Mouse (Mus musculus) NIH3T3 (cell line): ENCODE measurements around the gene Leng1.
"Not testable (repeated sequence)": the region's sequence is repeated elsewhere in the genome, so short reads cannot be mapped to it uniquely, and the experiment has no call there.

Experiments
- DNase-seq: peaks from one replicate; pipeline ENCODE4 v3.0.0-alpha.2; 2012; ENCODE audit warnings: low read depth

The Leng1 gene

GRCm38 (mm10) chr7:3665215-3666114, at the start of gene Leng1:
Gene Leng1, minus strand, starts transcription at chr7:3665840.
- peak; percentile 100 for DNase-seq

- no peak for DNase-seq
Measured at GRCm38 (mm10) chr7:3715249-3715648, 49.6 kb upstream of the Leng1 start.

DNA sequence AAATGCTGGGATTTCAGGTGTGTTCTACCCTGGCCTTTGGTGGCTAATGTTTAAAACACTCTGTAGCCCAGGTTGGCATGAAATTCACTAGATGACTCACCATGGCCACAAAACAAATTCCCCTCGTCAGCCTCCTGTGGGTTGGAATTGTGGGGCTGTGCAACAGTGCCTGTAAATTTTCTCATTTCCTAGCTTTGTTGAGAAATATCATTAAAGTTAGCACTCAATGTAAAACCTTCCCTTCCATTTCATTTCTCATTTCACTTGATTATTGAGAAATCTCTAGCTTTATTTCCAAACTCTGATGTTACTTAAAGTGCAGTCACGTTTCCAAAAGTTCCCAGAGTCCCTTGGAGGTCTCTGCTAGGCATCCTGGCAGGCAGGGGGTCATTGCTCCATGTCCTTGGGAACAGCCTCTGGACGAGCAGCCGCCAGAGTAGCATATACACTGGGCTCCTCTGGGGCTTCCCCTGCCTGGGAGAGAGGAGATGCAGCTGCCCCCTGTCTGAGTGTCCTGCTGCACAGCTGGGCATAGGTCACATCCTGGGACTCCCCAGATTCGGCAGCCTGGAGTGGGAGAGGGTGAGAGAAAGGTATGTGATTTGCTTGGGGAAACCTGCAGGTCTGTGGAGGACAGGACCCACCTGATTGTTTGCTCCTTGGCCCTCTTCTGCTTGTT, 46.8 kb upstream of the Leng1 start:
- DNase-seq = no peak

DNA sequence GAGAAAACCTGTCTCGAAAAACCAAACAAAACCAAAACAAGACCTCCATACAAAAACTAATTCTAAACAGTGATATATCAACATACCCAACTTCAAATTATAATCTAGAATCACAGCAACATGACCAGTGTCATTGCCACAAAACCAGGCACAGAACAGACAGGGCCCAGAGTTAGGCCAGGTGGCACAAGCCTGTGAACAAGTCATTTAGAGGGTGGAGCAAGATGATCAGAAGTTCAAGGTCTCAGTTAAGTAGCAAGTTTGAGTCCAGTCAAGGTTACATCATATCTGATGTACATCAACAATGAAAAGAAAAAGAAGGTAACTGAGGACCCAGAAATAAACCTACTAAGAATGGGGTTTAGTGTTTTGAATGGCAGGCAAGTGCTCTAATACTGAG, 43.4 kb upstream of the Leng1 start:
- no peak for DNase-seq

GRCm38 (mm10) chr7:3708447-3708980, 42.9 kb upstream of the Leng1 start:
- DNase-seq = not testable (repeated sequence)

GRCm38 (mm10) chr7:3707568-3708413, 42.2 kb upstream of the Leng1 start:
- peak; percentile 37 for DNase-seq

- DNase-seq = peak; percentile 25
Measured at GRCm38 (mm10) chr7:3707027-3707426, 41.4 kb upstream of the Leng1 start.

- DNase-seq = peak; percentile 54
Measured at GRCm38 (mm10) chr7:3706343-3706934, 40.8 kb upstream of the Leng1 start.

- DNase-seq = no peak
Measured at GRCm38 (mm10) chr7:3705911-3706310, 40.3 kb upstream of the Leng1 start.

- DNase-seq = not testable (repeated sequence)
Measured at GRCm38 (mm10) chr7:3705461-3705860, 39.8 kb upstream of the Leng1 start.

DNA sequence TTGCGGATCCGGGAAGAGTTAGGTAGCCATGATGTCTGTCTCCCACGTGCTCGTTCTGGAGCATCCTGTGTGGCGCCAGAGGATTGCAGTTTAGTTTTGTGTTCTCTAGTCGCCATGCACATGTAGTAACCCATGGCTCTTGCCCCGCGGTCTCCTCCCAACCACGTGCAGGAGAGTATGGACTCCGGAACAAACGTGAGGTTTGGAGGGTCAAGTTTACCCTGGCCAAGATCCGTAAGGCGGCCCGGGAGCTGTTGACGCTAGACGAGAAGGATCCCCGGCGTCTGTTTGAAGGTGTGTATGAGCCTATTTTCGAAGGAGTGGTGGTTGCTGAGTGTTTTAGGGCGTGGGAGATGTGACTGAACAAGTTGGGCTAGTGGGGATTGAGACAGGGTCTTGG, 38.8 kb upstream of the Leng1 start:
- peak; percentile 71 for DNase-seq

DNA sequence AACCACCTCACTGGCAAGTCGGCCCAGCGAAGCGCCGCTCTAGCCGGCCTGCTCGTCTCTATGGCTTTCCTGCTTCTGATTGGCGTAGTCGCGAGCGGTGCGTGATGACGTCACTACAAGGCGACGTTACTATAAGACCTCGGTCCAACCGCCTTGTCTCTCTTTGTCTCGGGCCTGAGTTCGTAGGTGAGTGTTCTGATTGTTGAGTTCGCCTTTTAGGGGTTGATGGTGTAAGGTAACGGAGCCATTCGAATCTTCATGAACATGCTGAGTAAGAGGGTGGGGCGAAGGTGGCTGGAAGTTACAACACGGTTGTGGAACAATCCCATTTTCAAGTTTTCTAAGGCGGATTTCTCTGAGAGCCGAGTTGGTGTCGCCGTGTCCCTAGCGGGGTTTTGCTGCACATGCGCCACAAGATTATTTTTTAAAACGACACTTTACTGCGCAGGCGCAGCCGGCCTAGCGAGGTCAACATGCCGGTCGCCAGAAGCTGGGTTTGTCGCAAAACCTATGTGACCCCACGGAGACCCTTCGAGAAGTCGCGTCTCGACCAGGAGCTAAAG, 38.3 kb upstream of the Leng1 start, which contains the start of gene Rps9:
TSS of gene Rps9 (plus strand) at position 115 of the 563 bp plus-strand sequence.
- peak; percentile 98 for DNase-seq

GRCm38 (mm10) chr7:3703148-3703878, 37.7 kb upstream of the Leng1 start:
- DNase-seq = no peak

- no peak for DNase-seq
Measured at GRCm38 (mm10) chr7:3698471-3698870, 32.8 kb upstream of the Leng1 start.

DNA sequence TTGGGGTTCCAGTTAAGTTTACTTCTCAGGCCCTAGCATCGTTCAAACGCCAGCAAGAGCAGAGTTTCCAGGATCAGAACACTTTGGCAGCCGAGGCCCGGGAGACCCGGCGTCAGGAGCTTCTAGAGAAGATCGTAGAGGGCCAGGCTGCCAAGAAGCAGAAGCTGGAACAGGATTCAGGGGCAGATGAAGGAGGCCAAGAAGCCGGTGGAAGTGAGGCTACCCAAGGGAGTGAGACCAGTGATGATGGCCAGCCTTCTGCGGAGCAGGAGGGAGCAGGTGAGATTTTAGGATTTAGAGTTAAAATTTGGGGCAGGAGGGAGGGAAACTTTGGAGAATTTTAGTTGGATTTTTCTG, 29.3 kb upstream of the Leng1 start:
- DNase-seq = not testable (repeated sequence)

DNA sequence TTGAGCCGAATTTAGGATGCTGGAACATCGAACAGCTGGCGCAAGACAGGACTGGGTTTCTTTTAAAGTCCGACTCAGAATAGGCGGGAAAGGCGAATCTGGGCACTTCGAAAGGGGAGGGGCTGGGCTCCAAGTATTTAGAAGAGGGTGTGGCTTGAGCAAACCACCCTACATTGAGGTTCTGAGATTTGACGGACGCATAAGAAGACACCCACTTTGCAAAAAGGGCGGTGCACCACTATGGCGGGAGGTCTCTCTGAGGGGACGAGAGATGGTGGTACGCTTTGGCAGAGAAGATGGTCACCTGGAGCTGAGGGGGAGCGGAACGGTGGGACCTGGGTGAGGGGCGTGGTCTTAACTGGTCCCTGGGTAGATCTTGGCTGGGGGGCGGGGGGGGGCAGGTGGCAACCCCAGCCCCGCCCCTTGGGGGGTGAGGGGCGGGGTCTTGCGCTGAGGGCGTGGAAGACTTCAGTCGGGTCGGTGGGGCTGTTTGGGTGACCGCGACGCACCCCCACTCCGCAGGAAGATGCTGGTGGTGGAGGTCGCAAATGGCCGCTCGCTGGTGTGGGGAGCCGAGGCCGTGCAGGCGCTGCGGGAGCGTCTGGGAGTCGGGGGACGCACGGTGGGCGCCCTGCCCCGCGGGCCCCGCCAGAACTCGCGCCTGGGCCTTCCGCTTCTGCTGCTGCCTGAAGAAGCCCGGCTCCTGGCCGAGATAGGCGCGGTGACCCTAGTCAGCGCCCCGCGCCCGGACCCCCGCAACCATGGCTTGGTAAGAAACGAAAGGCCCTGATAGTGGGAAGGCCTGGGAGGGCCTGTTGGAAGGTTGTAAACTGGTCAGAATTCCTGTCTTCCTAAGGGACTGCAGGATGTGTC, 28.7 kb upstream of the Leng1 start:
- DNase-seq = peak; percentile 93

- no peak for DNase-seq
Measured at GRCm38 (mm10) chr7:3693809-3694075, 28.1 kb upstream of the Leng1 start.

GRCm38 (mm10) chr7:3692987-3693808, 27.6 kb upstream of the Leng1 start, which contains the start of gene Mboat7:
Gene Mboat7, minus strand, starts transcription at chr7:3693523.
- DNase-seq = peak; percentile 97
